22 mouse cellular contexts compared by ENCODE assay signal in the genomic region with DNA sequence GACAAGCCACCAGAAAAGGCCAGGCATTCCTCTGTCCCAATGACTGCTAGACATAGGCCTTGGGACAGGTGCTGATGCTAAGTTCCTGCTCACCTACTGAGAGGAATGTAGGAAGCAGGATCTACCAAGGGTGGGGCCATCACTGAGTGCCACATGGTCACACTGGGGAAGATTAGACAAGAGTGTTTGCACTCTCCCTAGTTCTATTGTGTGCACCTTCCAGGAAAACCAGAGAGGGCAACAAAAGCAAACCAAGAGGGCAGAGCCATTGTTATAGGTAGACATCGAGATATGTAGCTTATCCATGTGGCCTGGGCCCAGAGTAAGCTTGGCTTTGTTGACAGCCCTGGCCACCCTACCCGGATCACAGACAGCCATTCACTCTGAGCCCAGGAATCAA. TPM values are rescaled to one million over a fixed set of nuclear protein-coding genes. Genes with fewer than 3 reads are reported as not detected.
"Had no signal": no experiment of that assay in that cellular context is flagged by ENCODE, and none has a peak within 500 bp of the region (broad histone marks: within the 10 kb centered on the region; RNA-seq: fewer than 3 reads in every experiment).

No protein-coding gene starts in this region.

- H3K9ac ChIP-seq: lung, embryonic 14.5 days; midbrain, embryonic 12.5 days; midbrain, embryonic 15.5 days; neural tube, embryonic 12.5 days; neural tube, embryonic 15.5 days had no signal

- ATAC-seq: intestine, postnatal 0 days; lung, postnatal 0 days; midbrain, embryonic 15.5 days had no signal

- H3K9me3 ChIP-seq: midbrain, embryonic 12.5 days; midbrain, embryonic 15.5 days; neural tube, embryonic 12.5 days; neural tube, embryonic 15.5 days had no signal

- H3K27me3 ChIP-seq: midbrain, embryonic 12.5 days; midbrain, embryonic 15.5 days; neural tube, embryonic 12.5 days; neural tube, embryonic 15.5 days had no signal

- H3K4me2 ChIP-seq: lung, embryonic 14.5 days; midbrain, embryonic 12.5 days; midbrain, embryonic 15.5 days; neural tube, embryonic 12.5 days; neural tube, embryonic 15.5 days had no signal

- H3K27ac ChIP-seq: kidney, postnatal 0 days; layer of hippocampus, adult 2 months; left cerebral cortex, adult 2 months; macrophage; midbrain, embryonic 12.5 days; midbrain, embryonic 15.5 days; neural tube, embryonic 12.5 days; neural tube, embryonic 15.5 days had no signal

- H3K36me3 ChIP-seq: midbrain, embryonic 12.5 days; midbrain, embryonic 15.5 days; neural tube, embryonic 12.5 days; neural tube, embryonic 15.5 days had no signal

- H3K4me3 ChIP-seq: layer of hippocampus, adult 2 months; left cerebral cortex, adult 2 months; midbrain, embryonic 12.5 days; midbrain, embryonic 15.5 days; neural tube, embryonic 12.5 days; neural tube, embryonic 15.5 days had no signal

- DNase-seq: layer of hippocampus, postnatal 36 days; lung, embryonic 14.5 days; right cerebral cortex, adult 18-20 months; right cerebral cortex, postnatal 14 days; right cerebral cortex, postnatal 4 days; spleen, adult 18-20 months; thymus, adult 18-20 months; thymus, postnatal 36 days had no signal

RNA-seq across cellular contexts. Expression of gene Pga5, which starts 7.9 kb away (rescaled TPM):
- polyA plus RNA-seq: kidney, embryonic 14.5 days; limb, embryonic 11.5 days; liver, adult 2 months; lung, embryonic 14.5 days; lung, postnatal 0 days; macrophage; midbrain, embryonic 12.5 days; midbrain, embryonic 15.5 days; neural tube, embryonic 12.5 days; neural tube, embryonic 15.5 days had no signal

RNA-seq across cellular contexts. Expression of gene Vwce, which starts 51.7 kb away (rescaled TPM):
- polyA plus RNA-seq: lung, postnatal 0 days; macrophage had no signal

RNA-seq across cellular contexts. Expression of gene Cd5, which starts 53.1 kb away (rescaled TPM):
- polyA plus RNA-seq: limb, embryonic 11.5 days; liver, embryonic 16.5 days had no signal
